Mouse (Mus musculus) heart, adult 11 months (tissue): ENCODE data around the gene Mtmr10.

Experiments used
- DNase-seq: peaks from one replicate; pipeline ENCODE4 v3.0.0; 2022

Gene Mtmr10

DNA sequence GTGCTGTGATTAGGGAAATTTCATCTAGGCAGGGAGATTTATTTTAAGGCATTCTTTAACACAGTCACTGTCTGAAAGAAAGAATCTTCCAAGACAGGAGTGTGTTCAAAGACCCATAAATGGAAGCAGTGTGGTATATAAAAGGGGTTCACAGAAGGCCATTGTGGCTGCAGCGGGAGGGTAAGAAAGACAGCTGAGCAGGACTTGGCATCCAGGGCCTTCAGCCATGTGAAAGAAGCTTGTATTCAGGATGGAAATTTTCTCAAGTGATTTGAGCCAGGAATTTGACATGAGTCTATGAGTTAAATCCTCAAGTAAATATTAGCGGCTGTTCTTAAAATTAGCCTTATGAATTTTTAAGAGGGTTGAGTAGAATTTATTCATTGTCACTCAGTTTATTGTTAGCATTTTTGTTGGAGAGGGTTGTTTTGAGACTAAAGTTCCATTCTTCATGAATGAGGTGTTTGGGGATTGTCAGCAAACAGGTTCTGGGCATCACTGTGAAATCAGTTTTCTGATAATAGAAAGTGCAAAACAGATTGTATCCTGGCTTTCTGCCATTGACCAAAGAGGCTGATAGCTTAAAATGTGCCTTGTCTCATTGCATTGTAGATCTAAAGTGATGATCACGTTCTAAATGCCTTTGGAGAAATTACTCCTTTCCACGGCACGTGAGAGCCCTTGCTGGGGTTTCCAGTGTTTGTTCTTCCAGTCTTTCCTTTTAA lies 9.0 kb downstream of the Mtmr10 start:
- DNase-seq: no peak

DNA sequence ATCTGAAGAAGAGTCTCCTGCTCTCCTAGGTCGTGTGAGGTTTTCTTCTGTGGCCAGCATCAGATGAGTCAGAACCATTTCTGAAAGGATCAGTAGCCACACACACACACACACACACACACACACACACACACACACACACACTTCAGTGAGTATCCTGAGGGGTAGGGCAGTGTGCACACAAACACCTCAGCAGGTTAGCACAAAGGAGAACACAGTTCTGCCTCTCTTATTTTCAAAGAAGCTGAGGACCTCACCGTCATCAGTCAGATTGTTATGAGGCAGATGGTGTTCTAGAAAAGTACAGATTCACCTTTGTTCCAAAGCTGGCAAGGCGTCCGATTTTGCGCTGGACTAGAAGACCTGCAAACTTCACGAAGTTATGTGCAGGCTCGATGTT lies 22.8 kb downstream of the Mtmr10 start:
- no peak for DNase-seq

DNA sequence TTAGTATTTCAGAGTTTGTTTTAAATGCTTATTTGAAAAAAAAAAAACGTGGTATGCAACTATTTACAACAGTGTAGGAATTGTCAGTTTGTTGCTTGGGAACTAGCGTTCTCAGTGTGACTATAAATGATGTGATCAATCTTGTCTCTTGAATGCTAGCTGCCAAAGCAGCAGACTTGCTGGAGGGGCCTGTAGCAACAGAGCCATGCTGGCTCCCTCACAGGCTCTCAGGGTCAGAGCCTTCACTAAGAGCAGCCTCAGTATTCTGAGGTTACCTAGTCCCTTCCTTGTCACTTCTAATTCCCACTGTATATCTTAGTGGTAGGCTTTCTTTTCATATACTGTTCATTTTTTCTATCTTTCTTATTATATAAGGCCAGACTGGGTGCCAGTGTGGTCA lies 23.3 kb downstream of the Mtmr10 start:
- DNase-seq: peak; percentile 60

DNA sequence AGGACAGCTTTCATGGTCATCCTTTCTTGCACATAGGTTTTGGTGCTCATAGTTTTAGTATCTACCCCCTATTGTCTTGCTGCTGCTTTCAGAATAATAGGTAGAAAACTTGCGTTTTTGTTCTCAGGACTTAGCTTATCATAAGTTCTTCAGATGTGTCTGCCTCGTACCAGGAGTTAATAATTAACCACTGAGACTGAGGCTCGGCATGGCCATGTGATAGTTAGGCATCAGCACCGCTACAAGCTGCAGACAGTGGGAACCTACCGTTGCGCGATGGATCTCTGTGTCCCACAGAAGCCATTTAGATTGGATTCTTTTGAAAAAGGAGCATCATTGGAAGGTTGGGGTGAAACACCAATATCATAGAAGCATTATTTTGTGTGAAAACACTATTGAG lies 25.4 kb downstream of the Mtmr10 start:
- DNase-seq: peak; percentile 18

DNA sequence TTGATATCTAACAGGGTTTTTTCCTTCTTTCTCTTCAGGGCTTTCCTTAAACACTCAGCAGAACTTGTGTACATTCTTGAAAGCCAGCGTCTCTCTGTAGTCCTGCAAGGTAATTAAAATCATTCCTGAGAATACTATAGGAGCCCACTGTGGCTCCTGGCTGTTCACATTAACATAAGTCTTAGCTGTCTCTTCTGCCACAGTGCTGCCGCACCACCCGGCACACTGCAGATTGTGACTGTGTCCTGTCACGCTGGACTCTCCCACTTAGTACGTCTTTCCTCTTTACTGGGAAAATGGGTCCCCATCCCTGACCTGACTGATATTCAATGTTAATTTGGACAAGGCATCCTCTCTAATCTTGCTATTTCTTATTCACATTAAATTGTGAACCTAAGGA lies 33.7 kb downstream of the Mtmr10 start:
- peak; percentile 61 for DNase-seq

DNA sequence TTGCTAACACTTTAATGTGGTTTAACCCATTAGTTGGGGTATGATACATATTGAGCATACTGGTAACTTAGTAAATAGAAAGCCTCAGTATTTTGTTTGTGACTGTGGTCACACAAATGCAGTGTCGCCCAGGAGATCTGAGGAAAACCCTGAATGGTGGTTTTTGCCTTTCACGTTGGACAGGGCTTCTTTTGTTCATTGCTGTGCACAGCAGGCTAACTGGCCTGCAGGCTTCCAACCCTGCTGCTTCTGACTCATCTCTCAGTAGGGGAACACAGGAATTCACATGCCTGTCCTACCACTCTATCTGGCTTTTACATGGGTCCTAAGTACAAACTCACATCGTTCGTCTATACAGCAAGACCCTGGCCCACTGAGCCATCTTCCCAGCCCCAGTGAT lies 34.2 kb downstream of the Mtmr10 start:
- peak; percentile 62 for DNase-seq

DNA sequence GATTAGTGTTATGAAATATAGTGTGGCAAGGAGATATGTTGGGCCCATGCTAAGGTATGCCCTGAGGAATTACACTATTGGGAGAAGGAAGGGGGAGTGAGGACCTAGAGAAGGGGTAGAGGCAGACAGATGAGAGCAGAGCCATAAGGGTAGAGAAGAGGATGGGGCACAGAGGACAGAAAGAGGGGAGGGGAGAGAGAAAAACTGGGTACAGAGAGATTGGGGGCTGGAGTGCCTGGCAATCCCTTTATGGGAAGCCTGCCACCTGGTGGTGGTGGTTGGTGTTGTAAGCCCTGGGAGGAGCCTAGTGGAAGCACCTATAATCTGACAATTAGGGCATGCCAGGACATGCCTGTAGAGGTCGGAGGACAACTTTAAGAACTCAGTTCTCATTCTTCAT lies 39.4 kb downstream of the Mtmr10 start:
- peak; percentile 92 for DNase-seq

DNA sequence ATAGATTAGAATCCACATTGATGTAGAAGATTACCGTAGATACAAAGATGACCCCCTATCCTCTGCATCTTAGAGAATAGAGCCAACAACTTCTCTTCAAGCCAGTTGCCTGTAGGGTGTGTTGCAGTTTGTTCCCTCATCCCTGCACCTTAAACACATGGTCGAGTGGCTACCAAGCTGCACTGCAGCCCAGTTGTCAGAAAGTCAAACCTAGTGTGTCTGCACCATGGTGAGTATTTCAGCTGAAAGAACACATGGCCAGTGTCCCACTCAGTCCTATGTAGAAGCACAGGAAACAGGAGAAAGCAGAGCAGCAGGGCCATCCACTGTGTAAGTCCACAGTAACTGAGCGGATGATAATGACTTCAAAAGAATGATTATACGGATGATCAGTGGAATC lies 40.0 kb downstream of the Mtmr10 start:
- peak; percentile 53 for DNase-seq

DNA sequence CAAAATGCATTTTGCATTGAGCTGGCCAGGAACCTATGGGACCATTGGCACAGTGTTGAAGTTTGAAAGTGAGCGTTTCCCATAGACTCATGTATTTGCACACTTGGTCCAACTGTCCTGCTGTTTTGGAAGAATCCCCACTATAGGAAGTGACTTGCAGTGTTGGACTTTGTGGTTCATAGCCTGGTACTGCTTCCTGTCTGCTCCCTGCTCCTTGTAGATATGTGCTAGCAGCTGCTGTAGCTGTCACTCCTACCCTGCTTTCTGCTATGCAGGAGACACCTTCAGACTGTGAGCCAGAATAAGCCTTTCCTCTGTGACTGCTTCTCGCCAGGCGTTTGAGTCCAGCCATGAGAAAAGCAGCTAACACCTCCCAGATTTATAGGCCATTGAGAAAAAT lies 43.9 kb downstream of the Mtmr10 start:
- DNase-seq: peak; percentile 40

DNA sequence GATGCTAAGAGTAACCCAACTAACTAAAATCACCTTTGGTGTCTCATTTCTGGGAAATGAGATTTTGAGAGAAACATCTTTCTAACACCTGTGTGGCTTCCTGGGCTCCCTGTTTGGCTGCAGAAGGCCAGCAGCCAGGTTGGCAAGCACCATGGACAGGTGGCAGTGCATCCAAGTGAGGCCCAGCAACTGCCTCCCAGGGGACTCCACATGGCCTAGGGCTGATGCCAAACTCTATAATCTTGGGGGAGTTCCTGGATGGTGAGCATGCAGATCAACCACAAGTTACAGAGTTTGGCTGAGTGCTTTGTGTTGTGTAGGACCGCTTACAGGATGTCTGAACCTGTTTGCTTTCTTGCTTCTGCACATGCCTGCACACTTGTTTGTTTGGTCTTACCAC lies 45.2 kb downstream of the Mtmr10 start:
- DNase-seq: peak; percentile 71

DNA sequence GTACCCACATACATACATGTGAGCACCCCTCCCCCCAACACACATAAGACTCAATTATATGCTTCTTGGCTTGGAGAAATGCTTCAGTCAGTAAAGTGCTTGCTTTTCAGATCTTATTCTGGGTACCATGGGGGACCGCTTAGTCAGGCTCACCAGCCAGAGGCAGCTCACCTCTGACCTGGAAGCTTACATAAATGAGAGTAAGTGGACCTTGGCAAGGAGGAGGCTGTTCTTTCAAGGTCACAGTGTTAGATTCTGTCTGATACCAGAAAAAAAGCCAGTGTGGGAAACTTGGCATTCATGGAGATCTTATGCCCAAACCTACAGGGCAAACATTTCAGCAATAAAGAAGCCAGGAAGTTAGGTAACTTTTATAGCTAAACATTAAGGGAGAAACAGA lies 60.4 kb downstream of the Mtmr10 start:
- peak; percentile 64 for DNase-seq

DNA sequence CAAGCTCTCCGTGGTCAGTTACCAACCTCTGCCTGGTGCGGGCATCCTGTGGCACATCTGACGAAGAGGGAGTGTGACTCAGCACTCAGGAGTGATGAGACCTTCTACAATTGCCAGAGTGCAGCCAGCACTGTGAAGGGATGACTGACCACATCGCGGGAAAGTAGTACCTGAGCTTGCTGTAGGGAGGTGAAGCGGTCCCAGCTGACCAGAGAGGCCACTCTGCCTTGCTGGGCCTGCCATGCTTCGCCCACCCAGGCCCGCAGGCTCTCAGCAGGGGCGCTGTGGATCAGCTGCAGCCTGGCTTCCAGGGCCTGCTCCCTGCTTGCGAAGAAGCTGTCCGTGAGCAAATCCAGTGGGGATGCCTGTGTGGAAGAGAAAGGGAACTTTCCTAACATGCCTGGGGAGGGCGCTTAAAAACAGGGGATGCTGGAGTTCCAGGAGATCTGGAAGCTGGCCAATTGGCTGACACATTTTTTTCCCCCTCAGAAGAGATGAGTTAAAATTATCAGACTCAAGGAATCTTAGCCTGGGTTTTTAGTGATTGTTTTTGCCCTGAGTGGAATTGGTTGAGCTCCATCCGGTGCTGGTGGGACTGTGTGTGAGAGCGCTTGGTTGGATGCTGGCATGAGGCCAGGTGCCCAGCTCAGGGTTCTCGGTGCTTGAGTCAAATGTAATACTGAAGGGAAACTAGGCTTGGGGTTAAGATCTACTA lies 61.9 kb downstream of the Mtmr10 start:
- DNase-seq: peak; percentile 74

DNA sequence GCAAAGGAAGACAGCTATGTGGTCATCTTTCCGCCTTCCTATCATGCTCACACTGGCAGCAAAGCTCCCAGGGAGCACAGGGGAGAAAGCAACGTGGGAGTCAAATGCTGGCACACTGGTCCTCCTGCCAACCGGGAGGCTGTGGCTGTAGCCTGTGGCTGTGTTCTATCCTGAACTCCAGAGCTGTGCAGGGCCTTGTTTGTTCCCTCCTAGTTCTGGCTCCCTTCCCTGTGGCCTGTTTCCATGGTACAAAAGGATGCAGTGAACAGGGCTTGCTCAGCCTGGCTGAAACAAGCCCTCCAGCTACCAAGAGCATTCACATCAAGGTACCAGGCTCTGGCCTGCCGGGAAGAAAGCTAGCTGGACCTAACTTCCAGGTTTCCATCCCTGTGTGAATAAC lies 63.6 kb downstream of the Mtmr10 start:
- DNase-seq: peak; percentile 90

DNA sequence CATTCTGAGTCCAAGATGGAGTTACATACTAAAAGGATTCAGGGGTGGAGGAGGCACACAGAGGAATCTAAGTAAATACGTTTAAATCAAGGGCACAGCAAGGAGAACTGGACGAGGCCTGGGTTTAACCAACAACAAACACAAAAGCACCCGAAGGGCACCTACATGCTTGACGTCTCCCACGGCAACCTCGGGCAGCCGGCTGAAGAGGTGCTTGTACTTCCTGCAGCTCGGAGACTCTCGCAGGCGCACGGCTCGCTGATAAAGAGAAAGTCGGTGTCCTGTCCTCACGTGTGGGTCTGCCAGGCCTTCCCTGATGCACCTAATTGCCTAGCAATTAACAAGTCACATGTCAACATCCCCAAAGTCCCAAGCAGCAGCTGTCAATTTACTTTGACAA lies 66.8 kb downstream of the Mtmr10 start:
- peak; percentile 55 for DNase-seq

DNA sequence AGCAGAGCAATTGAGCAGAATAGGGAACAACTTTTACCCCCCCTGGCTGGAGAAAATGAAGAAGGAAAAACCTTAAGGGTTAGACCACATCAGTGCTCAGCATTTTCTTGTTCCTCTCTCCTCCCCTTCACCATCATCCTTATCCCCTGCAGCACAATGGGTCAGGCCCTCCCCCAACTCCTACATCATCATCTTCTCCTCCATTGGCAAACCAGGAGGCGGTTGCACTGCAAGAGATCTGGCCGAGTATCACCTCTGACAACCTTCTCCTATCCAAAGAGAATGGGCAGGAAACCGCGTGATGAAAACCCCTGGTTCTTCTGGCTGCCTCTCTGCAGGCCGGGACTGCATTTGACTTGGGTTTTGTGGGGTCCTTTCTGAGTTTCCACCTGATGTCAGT lies 69.2 kb downstream of the Mtmr10 start:
- peak; percentile 92 for DNase-seq

DNA sequence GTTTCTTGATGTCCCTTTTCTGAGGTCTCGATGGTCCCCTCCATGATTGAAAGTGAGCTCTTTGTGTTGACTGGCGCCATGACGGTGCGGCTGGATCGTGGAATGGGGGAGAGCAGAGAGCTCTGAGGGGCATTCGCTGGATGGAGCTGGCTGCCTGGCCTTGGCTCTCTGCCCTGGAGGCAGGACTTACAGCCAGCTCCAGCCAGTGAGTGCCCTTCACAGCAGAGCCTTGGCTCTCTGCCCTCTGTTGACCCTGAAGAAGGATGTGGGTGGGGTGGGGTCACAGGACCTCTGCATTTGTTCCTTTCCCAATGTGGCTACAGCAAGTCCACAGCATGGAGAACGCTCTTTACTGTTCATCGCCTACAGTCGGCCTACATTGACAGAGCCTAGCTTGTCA lies 70.0 kb downstream of the Mtmr10 start:
- peak; percentile 97 for DNase-seq

DNA sequence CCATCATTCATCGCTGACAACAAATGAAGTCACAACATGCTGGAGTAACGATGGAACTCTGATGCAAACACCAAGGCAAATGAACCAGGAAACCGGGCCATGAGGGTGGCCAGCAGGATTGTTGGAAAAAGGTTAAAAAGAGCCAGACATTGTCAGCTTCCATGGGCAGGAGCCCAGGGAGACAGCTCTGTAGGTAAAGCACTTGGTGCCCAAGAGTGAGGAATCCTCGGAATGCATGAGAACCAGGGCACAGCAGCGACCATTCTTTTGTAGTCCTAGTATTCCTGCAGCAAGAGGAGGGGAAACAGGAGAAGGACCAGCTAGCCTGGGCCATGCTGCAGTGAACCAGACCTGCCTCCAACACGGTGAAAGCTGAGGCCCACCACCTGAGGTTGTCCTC lies 71.2 kb downstream of the Mtmr10 start:
- peak; percentile 76 for DNase-seq

DNA sequence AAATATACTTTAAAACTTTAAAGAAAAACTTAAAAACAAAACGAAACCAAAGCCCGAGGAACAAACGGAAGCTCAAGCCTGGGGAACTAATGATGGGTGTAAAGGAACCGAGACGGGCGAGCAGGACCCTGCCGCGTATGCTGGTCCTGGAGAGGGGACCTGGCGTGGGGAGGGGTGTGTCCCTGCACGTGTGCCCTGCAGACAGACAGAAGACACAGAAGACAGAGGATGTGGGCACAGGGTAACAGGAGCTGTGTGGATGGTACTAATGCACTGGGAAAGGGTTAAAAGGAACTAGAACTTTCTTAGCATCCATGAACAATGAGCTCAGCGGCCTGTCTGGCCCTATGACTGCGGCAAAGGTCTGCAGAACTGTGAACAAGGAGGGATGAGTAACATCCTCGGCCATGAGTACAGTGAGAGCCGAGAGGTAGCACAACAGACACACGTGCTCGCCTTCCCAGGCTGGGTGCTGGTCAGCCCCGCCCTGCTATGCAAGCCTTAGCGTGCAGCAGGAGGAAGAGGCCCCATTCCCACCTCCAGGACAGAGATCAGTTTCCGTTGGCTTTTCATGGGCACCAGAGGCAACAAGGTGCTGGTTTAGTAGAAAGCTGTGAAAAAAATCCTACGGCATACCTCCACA lies 72.6 kb downstream of the Mtmr10 start:
- DNase-seq: peak; percentile 84

DNA sequence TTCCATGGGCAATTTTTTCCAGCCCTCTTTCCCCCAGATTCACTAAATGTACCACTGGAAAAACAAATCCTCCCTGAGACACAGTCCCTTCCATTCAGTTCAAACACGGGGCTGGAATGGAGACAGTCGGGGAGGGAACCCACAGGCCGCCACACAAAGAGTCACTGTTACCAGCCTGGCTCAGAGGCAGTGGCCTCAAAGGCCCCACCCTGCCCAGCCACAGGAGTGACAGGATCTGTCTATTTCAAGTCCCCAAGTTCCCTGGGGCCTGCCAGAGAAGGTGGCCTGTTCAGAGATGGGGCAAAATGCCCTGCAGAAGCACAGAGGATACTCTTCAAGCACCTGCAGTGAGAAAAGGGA lies 73.1 kb downstream of the Mtmr10 start:
- peak; percentile 86 for DNase-seq

DNA sequence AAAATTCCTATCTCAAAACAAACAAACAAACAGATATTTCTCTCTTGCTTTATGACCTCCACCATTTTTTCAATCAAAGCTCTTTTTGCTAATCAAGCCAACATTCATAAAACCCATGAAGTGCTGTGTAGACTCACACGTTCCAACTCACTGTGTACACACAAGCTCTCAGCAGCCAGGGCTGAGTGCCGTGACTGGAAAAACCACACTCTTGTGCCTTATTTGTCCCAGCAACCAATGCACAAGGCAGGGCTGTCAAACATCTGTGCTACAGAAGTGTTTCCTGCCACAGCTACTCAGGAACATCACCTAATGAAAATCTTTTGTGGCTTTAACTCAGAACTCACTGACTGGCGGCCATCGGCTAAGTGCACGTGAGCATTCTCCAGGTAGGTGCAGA lies 78.4 kb downstream of the Mtmr10 start:
- no peak for DNase-seq

DNA sequence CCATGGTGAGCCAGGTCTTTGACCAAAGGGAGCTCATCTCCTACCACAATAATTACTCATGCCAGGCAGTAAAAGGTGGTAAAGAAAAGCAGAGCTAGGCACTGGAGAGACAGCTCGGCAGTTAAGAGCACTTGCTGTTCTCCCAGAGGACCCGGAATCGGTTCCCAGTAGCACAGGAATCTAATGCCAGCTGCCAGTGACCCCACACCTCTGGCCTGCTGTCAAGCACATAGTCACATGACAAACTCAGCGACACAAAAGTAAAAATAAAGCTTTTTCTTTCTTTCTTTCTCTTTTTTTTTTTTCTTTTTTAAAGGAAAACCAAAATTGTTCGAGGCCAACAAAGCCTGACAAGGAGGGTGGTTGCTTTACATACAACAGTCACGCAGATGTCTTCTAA lies 82.4 kb downstream of the Mtmr10 start:
- DNase-seq: no peak

DNA sequence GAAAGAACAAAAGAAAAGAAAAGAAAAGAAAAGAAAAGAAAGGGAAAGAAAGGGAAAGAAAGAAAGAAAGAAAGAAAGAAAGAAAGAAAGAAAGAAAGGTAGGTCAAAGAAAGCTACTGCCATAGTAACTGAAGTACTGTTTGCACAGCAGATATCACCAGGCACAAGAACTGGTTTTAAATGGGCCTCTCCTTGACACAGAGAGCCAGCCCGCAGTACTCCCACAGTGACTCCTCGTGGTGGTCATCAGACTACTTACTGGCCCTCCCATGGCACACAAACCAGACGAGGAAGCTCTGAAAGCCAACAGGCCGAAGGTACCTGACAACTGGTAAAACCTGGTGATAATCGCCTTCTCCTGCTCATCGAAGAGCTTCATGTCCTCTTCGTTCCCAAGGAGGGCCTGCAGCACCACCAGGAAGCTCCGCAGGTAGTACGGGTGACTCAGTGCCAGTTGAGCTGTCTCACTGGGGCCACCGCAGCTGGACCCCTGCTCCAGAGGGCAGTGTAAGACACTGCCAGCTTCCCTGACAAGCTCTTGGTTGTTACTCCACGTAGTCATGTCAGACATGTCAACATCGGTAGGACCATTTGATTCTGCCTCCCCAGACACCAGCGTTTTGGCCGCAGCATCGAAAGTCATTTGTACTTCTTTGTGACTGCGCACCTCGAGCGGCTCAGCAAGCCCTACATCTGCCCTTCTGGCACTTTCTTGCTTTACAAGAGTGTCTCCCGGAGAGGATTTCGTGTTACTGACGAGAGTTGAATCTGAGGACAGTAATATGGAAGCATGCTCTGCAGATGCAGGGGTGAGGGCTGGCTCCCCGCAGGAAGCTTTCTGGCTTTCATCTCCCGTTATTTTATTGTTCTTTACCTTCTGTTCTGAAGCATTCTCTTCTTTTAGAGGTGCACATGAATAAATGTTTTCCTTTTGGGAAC lies 84.8 kb downstream of the Mtmr10 start:
- DNase-seq: peak; percentile 83

DNA sequence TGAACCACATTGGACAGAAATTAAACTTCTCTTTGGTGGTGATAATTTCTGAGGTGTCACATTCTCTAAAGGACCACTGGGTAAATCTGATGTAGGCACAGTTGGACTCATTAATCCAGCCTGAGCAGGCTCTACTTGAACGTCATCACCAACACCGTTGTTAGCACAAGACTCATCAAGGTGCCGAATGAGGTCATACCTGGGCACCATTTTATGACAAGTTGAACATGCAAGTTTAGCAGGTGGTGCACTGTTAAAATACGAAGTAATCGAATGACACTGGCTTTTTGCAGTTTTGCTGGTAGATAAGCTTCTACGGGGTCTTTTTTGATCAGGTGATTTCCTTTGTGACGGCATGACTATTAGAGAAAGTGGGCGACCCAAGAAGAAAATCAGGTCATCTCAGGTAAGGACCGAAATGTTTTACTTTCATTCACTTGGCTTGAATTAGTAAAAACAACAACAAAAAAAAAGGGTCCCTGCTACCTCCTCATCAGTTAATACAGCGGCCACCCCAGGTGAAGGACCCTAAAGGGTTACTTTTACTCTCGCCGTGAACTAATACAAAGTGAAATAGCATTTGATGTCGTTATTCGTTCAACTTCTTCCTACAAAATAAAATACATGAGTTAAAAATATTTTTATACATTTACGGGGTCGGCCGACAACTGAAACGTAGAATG lies 85.8 kb downstream of the Mtmr10 start:
- peak; percentile 80 for DNase-seq
